Mouse (Mus musculus) right cerebral cortex, postnatal 25 days (tissue): Measurements from ENCODE around the gene Dap.

ENCODE experiments used
- DNase-seq: peaks from one replicate; pipeline ENCODE4 v3.0.0; 2022

Gene Dap

GRCm38 (mm10) chr15:31224135-31224761 is at the start of gene Dap:
TSS of gene Dap (plus strand) at chr15:31224314.
- DNase-seq: peak; percentile 97

GRCm38 (mm10) chr15:31176566-31176965 is 47.5 kb upstream of the Dap start:
- no peak for DNase-seq

GRCm38 (mm10) chr15:31184651-31185443 is 39.3 kb upstream of the Dap start:
- DNase-seq: no peak

GRCm38 (mm10) chr15:31185506-31185905 is 38.6 kb upstream of the Dap start:
- no peak for DNase-seq

GRCm38 (mm10) chr15:31186371-31186901 is 37.7 kb upstream of the Dap start:
- no peak for DNase-seq

GRCm38 (mm10) chr15:31192563-31192962 is 31.6 kb upstream of the Dap start:
- DNase-seq: no peak

GRCm38 (mm10) chr15:31195776-31196175 is 28.3 kb upstream of the Dap start:
- no peak for DNase-seq

- DNase-seq: no peak
Observed at GRCm38 (mm10) chr15:31207346-31208093, 16.6 kb upstream of the Dap start.

- no peak for DNase-seq
Observed at GRCm38 (mm10) chr15:31211910-31212309, 12.2 kb upstream of the Dap start.

GRCm38 (mm10) chr15:31213619-31214270 is 10.4 kb upstream of the Dap start:
- no peak for DNase-seq

GRCm38 (mm10) chr15:31222216-31222615 is 1.9 kb upstream of the Dap start:
- no peak for DNase-seq

GRCm38 (mm10) chr15:31223596-31224134 is 449 bp upstream of the Dap start:
- no peak for DNase-seq

- DNase-seq: no peak
Observed at GRCm38 (mm10) chr15:31224806-31225642, 910 bp downstream of the Dap start.

GRCm38 (mm10) chr15:31225643-31226325 is 1.7 kb downstream of the Dap start:
- DNase-seq: no peak

- DNase-seq: no peak
Observed at GRCm38 (mm10) chr15:31226464-31226863, 2.4 kb downstream of the Dap start.

- no peak for DNase-seq
Observed at GRCm38 (mm10) chr15:31227793-31228192, 3.7 kb downstream of the Dap start.

- DNase-seq: no peak
Observed at GRCm38 (mm10) chr15:31233006-31233405, 8.9 kb downstream of the Dap start.

- no peak for DNase-seq
Observed at GRCm38 (mm10) chr15:31235794-31236548, 11.9 kb downstream of the Dap start.

- no peak for DNase-seq
Observed at GRCm38 (mm10) chr15:31236549-31236907, 12.4 kb downstream of the Dap start.

GRCm38 (mm10) chr15:31237368-31237767 is 13.3 kb downstream of the Dap start:
- no peak for DNase-seq
